Mouse (Mus musculus) ES-Bruce4 (cell line): ENCODE measurements around the gene Idua.

Experiments
- CTCF ChIP-seq: IDR thresholded peaks from one replicate; pipeline ENCODE4 v1.8.1; 2011; ENCODE audit warnings: low read depth, low read length
- POLR2A ChIP-seq: IDR thresholded peaks from one replicate; pipeline ENCODE4 v1.8.1; 2011; ENCODE audit warnings: low read length; ENCODE audit not compliant: insufficient read depth

- TF ChIP-seq POLR2A (no peak), CTCF (no peak)
Observed at GRCm38 (mm10) chr5:108646343-108646660, 13.8 kb upstream of the Idua start.
